Mouse (Mus musculus) intestine, postnatal 0 days (tissue): Measurements from ENCODE around the gene Hdgfl3. TPM values are rescaled to one million over a fixed set of nuclear protein-coding genes. Genes with fewer than 3 reads are reported as not detected.
A peak's percentile ranks its signal among the peaks of the same experiment; 100 is the strongest.
"Not testable (repeated sequence)": the region's sequence is repeated elsewhere in the genome, so short reads cannot be mapped to it uniquely, and the experiment has no call there.

Source experiments
- ATAC-seq: fragments of 200-750 bp; cut with Nextera tagmentation; 2 replicates; pipeline ENCODE4 v1.8.0; 2017; ENCODE audit warnings: mild to moderate bottlenecking, moderate TSS enrichment, moderate library complexity
- H3K27ac ChIP-seq: fragments of 300-500 bp; sonication (generic); 2 replicates; pipeline ENCODE4 v1.5.1; 2014; ENCODE audit warnings: mild to moderate bottlenecking, low read depth, low read length, moderate library complexity
- H3K27me3 ChIP-seq: fragments of 300-500 bp; sonication (generic); replicated peaks from 2 replicates; pipeline ENCODE4 v1.6.1; 2014; ENCODE audit warnings: low read length, mixed read lengths; ENCODE audit not compliant: control insufficient read depth, insufficient read depth
- H3K36me3 ChIP-seq: fragments of 300-500 bp; sonication (generic); 2 replicates; pipeline ENCODE4 v1.6.1; 2014; ENCODE audit warnings: mild to moderate bottlenecking, moderate library complexity; ENCODE audit not compliant: control insufficient read depth, insufficient read depth
- H3K4me1 ChIP-seq: fragments of 300-500 bp; sonication (generic); replicated peaks from 2 replicates; pipeline ENCODE4 v1.6.1; 2014; ENCODE audit warnings: antibody characterized with exemption, low read length, mixed read lengths; ENCODE audit not compliant: control insufficient read depth, insufficient read depth
- H3K4me2 ChIP-seq: fragments of 300-500 bp; sonication (generic); replicated peaks from 2 replicates; pipeline ENCODE4 v1.6.1; 2014; ENCODE audit warnings: low read depth, mild to moderate bottlenecking, moderate library complexity
- H3K4me3 ChIP-seq: fragments of 300-500 bp; sonication (generic); 2 replicates; pipeline ENCODE4 v1.5.1; 2014; ENCODE audit warnings: low read depth, low read length
- H3K9ac ChIP-seq: fragments of 300-500 bp; sonication (generic); 2 replicates; pipeline ENCODE4 v1.6.1; 2014; ENCODE audit warnings: mild to moderate bottlenecking, low read depth, low read length
- H3K9me3 ChIP-seq: fragments of 300-500 bp; sonication (generic); 2 replicates; pipeline ENCODE4 v1.6.1; 2016; ENCODE audit warnings: mixed run types; ENCODE audit not compliant: control insufficient read depth
- CTCF ChIP-seq: sonication (generic); IDR thresholded peaks from 2 replicates; pipeline ENCODE4 v1.5.1; 2016; ENCODE audit warnings: low read depth, mild to moderate bottlenecking, control low read depth, antibody characterized with exemption, moderate library complexity
- WGBS: fragments of 180-500 bp; shearing (Covaris S2); extraction: QIAGEN DNeasy Blood & Tissue Kit; methylation state at CpG from one replicate; pipeline ENCODE4 v1.1.7; 2014; 5-methylcytosine and 5-hydroxymethylcytosine counted together
- polyA plus RNA-seq: library from polyadenylated mRNA; unstranded; fragments of >200 nt; fragmentation: Nextera tagmentation; extraction: Ambion mirVana; gene quantifications from 2 replicates; pipeline ENCODE4 v1.2.1, GENCODE M21; 2015

Hdgfl3 gene
- polyA plus RNA-seq, 1 experiment from 2014 or later = 7.1 TPM

- WGBS = 66% methylated on average over 7 of the region's 7 CpGs
- no peak overlapping the region for H3K4me2 ChIP-seq
- no peak for TF ChIP-seq CTCF
- H3K36me3 ChIP-seq = no peaks in the 10 kb centered on the region
- H3K27ac ChIP-seq = no peak overlapping the region
- no peak overlapping the region for H3K4me3 ChIP-seq
- no peaks in the 10 kb centered on the region for H3K9me3 ChIP-seq
- H3K9ac ChIP-seq = no peak overlapping the region
- H3K4me1 ChIP-seq = no peaks in the 10 kb centered on the region
- H3K27me3 ChIP-seq = no peaks in the 10 kb centered on the region
- no peak for ATAC-seq
Observed at GRCm38 (mm10) chr7:81840661-81841181, 93.6 kb downstream of the Hdgfl3 start.

- ATAC-seq = no peak
- no peak for TF ChIP-seq CTCF
- no peak overlapping the region for H3K27ac ChIP-seq
- H3K9me3 ChIP-seq = no peaks in the 10 kb centered on the region
- no peak overlapping the region for H3K9ac ChIP-seq
- WGBS = 60% methylated on average over 6 of the region's 6 CpGs
- no peak overlapping the region for H3K4me3 ChIP-seq
- H3K27me3 ChIP-seq = no peaks in the 10 kb centered on the region
- no peaks in the 10 kb centered on the region for H3K4me1 ChIP-seq
- H3K4me2 ChIP-seq = no peak overlapping the region
- H3K36me3 ChIP-seq = no peaks in the 10 kb centered on the region
Observed at GRCm38 (mm10) chr7:81839746-81840145, 94.5 kb downstream of the Hdgfl3 start.

GRCm38 (mm10) chr7:81837771-81838170, 96.5 kb downstream of the Hdgfl3 start:
- H3K9me3 ChIP-seq, H3K27me3 ChIP-seq, ATAC-seq, H3K4me2 ChIP-seq, H3K4me1 ChIP-seq, H3K36me3 ChIP-seq, H3K9ac ChIP-seq, H3K27ac ChIP-seq, H3K4me3 ChIP-seq: not testable (repeated sequence)
- 90% methylated on average over 5 of the region's 5 CpGs for WGBS

GRCm38 (mm10) chr7:81835430-81835829, 98.8 kb downstream of the Hdgfl3 start:
- Histone ChIP-seq H3K27ac (no peak overlapping the region), H3K4me1 (no peaks in the 10 kb centered on the region), H3K4me2 (no peak overlapping the region), H3K4me3 (no peak overlapping the region), H3K9me3 (no peaks in the 10 kb centered on the region), H3K27me3 (no peaks in the 10 kb centered on the region), H3K9ac (no peak overlapping the region), H3K36me3 (no peaks in the 10 kb centered on the region)
- no peak for ATAC-seq
- WGBS = 83% methylated on average over 5 of the region's 5 CpGs
- TF ChIP-seq CTCF = no peak

- Histone ChIP-seq H3K9me3 (no peaks in the 10 kb centered on the region), H3K27me3 (no peaks in the 10 kb centered on the region), H3K4me1 (no peaks in the 10 kb centered on the region), H3K4me2 (no peak overlapping the region), H3K9ac (no peak overlapping the region), H3K27ac (no peak overlapping the region), H3K36me3 (no peaks in the 10 kb centered on the region), H3K4me3 (no peak overlapping the region)
- peak; percentile 17; the same call in 1 of the 2 replicates for TF ChIP-seq CTCF
- ATAC-seq = no peak
Observed at GRCm38 (mm10) chr7:81834847-81835246, 99.4 kb downstream of the Hdgfl3 start.

Other genes with a start within 250 kb of the Hdgfl3 start
- 22.2 and 26.8 TPM in 2 replicates for gene Homer2, start 226.9 kb downstream of the Hdgfl3 start, polyA plus RNA-seq
- gene Ramac, start 171.5 kb downstream of the Hdgfl3 start, polyA plus RNA-seq = 117 and 118 TPM in 2 replicates
- 48.9 and 49.8 TPM in 2 replicates for gene 3110040N11Rik, start 145.0 kb downstream of the Hdgfl3 start, polyA plus RNA-seq
- 41.0 and 42.7 TPM in 2 replicates for gene Btbd1, start 105.0 kb downstream of the Hdgfl3 start, polyA plus RNA-seq
- gene Gm10160, start 78.7 kb downstream of the Hdgfl3 start, polyA plus RNA-seq = not detected in 2 replicates
- 16.5 and 17.8 TPM in 2 replicates for gene Tm6sf1, start 75.5 kb downstream of the Hdgfl3 start, polyA plus RNA-seq
- gene Bnc1, start 57.8 kb upstream of the Hdgfl3 start, polyA plus RNA-seq = 0.76 and 0.93 TPM in 2 replicates
- 8.7 and 9.6 TPM in 2 replicates for gene Sh3gl3, start 239.4 kb upstream of the Hdgfl3 start, polyA plus RNA-seq